Mouse (Mus musculus) embryonic fibroblast, embryonic 13.5 days (primary cell): ENCODE measurements at regions not wholly inside any gene's neighbourhood (a gene's known extent, or its start where the extent isn't known, plus 50 kb on each side); places are given as distances from the start of the nearest gene placed in this dataset.

ENCODE experiments used
- CTCF ChIP-seq: IDR thresholded peaks from 2 replicates; pipeline ENCODE4 v1.5.1; 2011; ENCODE audit warnings: mild to moderate bottlenecking, control low read depth, low read length, moderate library complexity, borderline replicate concordance; ENCODE audit not compliant: insufficient read depth
- POLR2A ChIP-seq: IDR thresholded peaks from 2 replicates; pipeline ENCODE4 v1.6.1; 2011; ENCODE audit warnings: low read depth, mild to moderate bottlenecking, control low read depth, low read length, moderate library complexity

DNA sequence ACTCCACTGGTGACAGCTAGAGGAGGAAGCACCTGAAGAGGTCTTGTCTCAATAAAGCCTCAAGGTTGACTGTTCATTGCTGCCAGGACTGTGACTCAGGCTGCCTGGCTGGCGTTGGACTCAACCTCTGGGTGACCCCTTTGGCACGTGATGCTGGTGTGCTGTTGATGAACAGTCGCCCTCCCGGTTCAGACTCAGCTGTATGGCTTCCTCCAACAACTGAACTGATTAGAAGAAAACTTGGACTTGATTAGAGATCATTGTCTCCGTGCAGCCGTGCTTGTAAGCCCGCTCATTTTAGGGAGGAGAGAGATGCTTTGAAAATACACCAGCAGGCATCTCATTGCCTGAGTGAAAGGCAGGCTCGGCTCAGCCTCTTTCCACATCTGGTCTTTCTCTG is 103.2 kb upstream of the Nxpe4 start:
- no peak for TF ChIP-seq POLR2A
- TF ChIP-seq CTCF = no peak
